Mouse (Mus musculus) MEL (cell line): ENCODE measurements around the gene Nelfb.

Source experiments
- BHLHE40 ChIP-seq: IDR thresholded peaks from 2 replicates; pipeline ENCODE4 v1.6.1; 2012; ENCODE audit warnings: low read depth, mild to moderate bottlenecking, inconsistent platforms, low read length, improper control_type of control experiment, borderline replicate concordance
- CTCF ChIP-seq, 3 experiments: IDR thresholded peaks in 2 of 3; conservative IDR thresholded peaks in 1 of 3; 2 replicates each; pipeline ENCODE4 v1.5.1; 2011 to 2012; ENCODE audit warnings: low read length in 3 of 3, low read depth in 2 of 3, mild to moderate bottlenecking in 2 of 3, improper control_type of control experiment in 1 of 3, inconsistent platforms in 1 of 3, mixed read lengths in 1 of 3, moderate library complexity in 1 of 3; ENCODE audit not compliant: control insufficient read depth in 1 of 3, insufficient read depth in 1 of 3, poor library complexity in 1 of 3, severe bottlenecking in 1 of 3
- E2F4 ChIP-seq: IDR thresholded peaks from 2 replicates; pipeline ENCODE4 v1.6.1; 2011; ENCODE audit warnings: low read depth, low read length, improper control_type of control experiment, borderline replicate concordance
- EP300 ChIP-seq, 2 experiments: IDR thresholded peaks; 2 replicates each; pipeline ENCODE4 v1.6.1; 2011; ENCODE audit warnings: improper control_type of control experiment in 2 of 2, low read length in 2 of 2, low read depth in 1 of 2, mild to moderate bottlenecking in 1 of 2
- ETS1 ChIP-seq: IDR thresholded peaks from 2 replicates; pipeline ENCODE4 v1.6.1; 2012; ENCODE audit warnings: low read depth, mild to moderate bottlenecking, inconsistent platforms, low read length, improper control_type of control experiment, moderate library complexity
- GATA1 ChIP-seq: IDR thresholded peaks from 2 replicates; pipeline ENCODE4 v1.6.1; 2011; ENCODE audit warnings: low read depth, low read length, improper control_type of control experiment
- JUND ChIP-seq: IDR thresholded peaks from 2 replicates; pipeline ENCODE4 v1.6.1; 2011; ENCODE audit warnings: low read depth, mild to moderate bottlenecking, improper control_type of control experiment, low read length
- MAX ChIP-seq: IDR thresholded peaks from 2 replicates; pipeline ENCODE4 v1.6.1; 2011; ENCODE audit warnings: low read length, improper control_type of control experiment
- POLR2A ChIP-seq, 2 experiments: IDR thresholded peaks; 2 replicates each; pipeline ENCODE4 v1.6.1; 2011 to 2012; ENCODE audit warnings: low read length in 2 of 2, mild to moderate bottlenecking in 2 of 2, control low read depth in 1 of 2, improper control_type of control experiment in 1 of 2, low read depth in 1 of 2, moderate library complexity in 1 of 2; ENCODE audit not compliant: control insufficient read depth in 1 of 2, insufficient read depth in 1 of 2, poor library complexity in 1 of 2
- SIN3A ChIP-seq: IDR thresholded peaks from 2 replicates; pipeline ENCODE4 v1.6.1; 2012; ENCODE audit warnings: low read length, improper control_type of control experiment, inconsistent platforms
- TAL1 ChIP-seq: IDR thresholded peaks from 2 replicates; pipeline ENCODE4 v1.6.1; 2012; ENCODE audit warnings: mild to moderate bottlenecking, inconsistent platforms, low read length, moderate library complexity, mixed read lengths

DNA sequence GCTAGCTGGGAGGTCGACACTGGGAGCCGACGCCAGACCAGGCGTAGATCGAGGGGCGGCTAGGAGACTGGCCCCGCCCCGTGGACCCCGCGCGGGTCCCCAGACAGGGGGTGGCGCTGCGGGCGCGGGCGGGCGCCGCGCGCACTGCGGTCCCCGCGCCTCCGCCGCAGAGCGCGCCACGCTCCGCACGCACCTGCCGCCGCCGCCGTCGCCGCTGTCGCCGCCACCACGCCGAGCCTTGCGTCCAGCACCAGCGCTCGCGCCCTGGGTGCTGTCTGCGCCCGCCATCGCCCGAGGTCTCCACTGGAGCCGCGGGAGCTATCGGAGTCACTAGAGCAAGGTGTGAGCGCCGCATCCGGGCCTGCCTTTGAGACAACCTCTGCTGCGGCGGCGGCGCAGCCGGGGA, 30.8 kb upstream of the Nelfb start, which contains the start of the genes Rnf208 and Cysrt1:
- TF ChIP-seq E2F4 (no peak), CTCF (IDR thresholded peaks at IDR 0.05 in 2 of 3, conservative IDR thresholded peaks at IDR 0.05 in 1 of 3; ENCODE audit: control insufficient read depth in 1 of 3, insufficient read depth in 1 of 3, low read depth in 2 of 3, low read length in 3 of 3, poor library complexity in 1 of 3, severe bottlenecking in 1 of 3) (no peak), MAX (no peak), POLR2A (IDR thresholded peaks at IDR 0.05; ENCODE audit: control insufficient read depth in 1 of 2, insufficient read depth in 1 of 2, low read depth in 1 of 2, low read length in 2 of 2, poor library complexity in 1 of 2) (no peak), EP300 (IDR thresholded peaks at IDR 0.05; ENCODE audit: low read depth in 1 of 2, low read length in 2 of 2) (no peak), TAL1 (no peak), GATA1 (no peak), SIN3A (no peak), ETS1 (no peak), BHLHE40 (no peak), JUND (no peak)
